Mouse (Mus musculus) midbrain, postnatal 0 days (tissue): ENCODE results near the gene Mmrn1. TPM values are rescaled to one million over a fixed set of nuclear protein-coding genes. Genes with fewer than 3 reads are reported as not detected.

Experiments used
- ATAC-seq: fragments of 200-750 bp; cut with Nextera tagmentation; 2 replicates; pipeline ENCODE4 v1.8.0; 2017; ENCODE audit warnings: moderate number of reproducible peaks, mild to moderate bottlenecking, moderate TSS enrichment, moderate library complexity; ENCODE audit not compliant: low FRiP score
- DNase-seq: peaks from one replicate; pipeline ENCODE4 v3.0.0-alpha.2; 2015; ENCODE audit warnings: low spot score
- H3K27ac ChIP-seq: fragments of 300-500 bp; sonication (generic); 2 replicates; pipeline ENCODE4 v1.5.1; 2014; ENCODE audit warnings: low read depth, mild to moderate bottlenecking, low read length, mixed read lengths
- H3K27me3 ChIP-seq: fragments of 300-500 bp; sonication (generic); 2 replicates; pipeline ENCODE4 v1.6.1; 2014; ENCODE audit warnings: low read length, control low read depth, mixed read lengths; ENCODE audit not compliant: insufficient read depth
- H3K36me3 ChIP-seq: fragments of 300-500 bp; sonication (generic); 2 replicates; pipeline ENCODE4 v1.6.1; 2014; ENCODE audit warnings: low read length, control low read depth, mixed read lengths; ENCODE audit not compliant: insufficient read depth
- H3K4me1 ChIP-seq: fragments of 300-500 bp; sonication (generic); 2 replicates; pipeline ENCODE4 v1.6.1; 2014; ENCODE audit warnings: mild to moderate bottlenecking, control low read depth, antibody characterized with exemption, low read length, mixed read lengths; ENCODE audit not compliant: insufficient read depth
- H3K4me2 ChIP-seq: fragments of 300-500 bp; sonication (generic); 2 replicates; pipeline ENCODE4 v1.6.1; 2014; ENCODE audit warnings: low read depth, mild to moderate bottlenecking, low read length, mixed read lengths; ENCODE audit not compliant: poor library complexity, severe bottlenecking
- H3K4me3 ChIP-seq: fragments of 300-500 bp; sonication (generic); 2 replicates; pipeline ENCODE4 v1.5.1; 2014; ENCODE audit warnings: low read depth, mild to moderate bottlenecking, low read length, moderate library complexity
- H3K9ac ChIP-seq: fragments of 300-500 bp; sonication (generic); replicated peaks from 2 replicates; pipeline ENCODE4 v1.6.1; 2014; ENCODE audit warnings: mild to moderate bottlenecking, low read length, moderate library complexity, mixed read lengths; ENCODE audit not compliant: poor library complexity, severe bottlenecking
- H3K9me3 ChIP-seq: fragments of 300-500 bp; sonication (generic); 2 replicates; pipeline ENCODE4 v1.6.1; 2016; ENCODE audit warnings: low read length, control low read depth
- CTCF ChIP-seq: IDR thresholded peaks from 2 replicates; pipeline ENCODE4 v1.5.1; 2016; ENCODE audit warnings: antibody characterized with exemption, mild to moderate bottlenecking
- WGBS: fragments of 180-500 bp; shearing (Covaris S2); extraction: QIAGEN DNeasy Blood & Tissue Kit; methylation state at CpG from one replicate; pipeline ENCODE4 v1.1.7; 2014; 5-methylcytosine and 5-hydroxymethylcytosine counted together
- polyA plus RNA-seq: library from polyadenylated mRNA; unstranded; fragments of >200 nt; fragmentation: Nextera tagmentation; extraction: Ambion mirVana; gene quantifications from 2 replicates; pipeline ENCODE4 v1.2.1, GENCODE M21; 2015
- total RNA-seq: library from RNA; depleted of rRNA; stranded (reverse); fragments of >200 nt; gene quantifications from 2 replicates; pipeline ENCODE4 v1.2.3, GENCODE M21; 2014

The Mmrn1 gene
- total and polyA plus RNA-seq, 2 experiments from 2014 or later: 1.0 to 1.5 TPM

DNA sequence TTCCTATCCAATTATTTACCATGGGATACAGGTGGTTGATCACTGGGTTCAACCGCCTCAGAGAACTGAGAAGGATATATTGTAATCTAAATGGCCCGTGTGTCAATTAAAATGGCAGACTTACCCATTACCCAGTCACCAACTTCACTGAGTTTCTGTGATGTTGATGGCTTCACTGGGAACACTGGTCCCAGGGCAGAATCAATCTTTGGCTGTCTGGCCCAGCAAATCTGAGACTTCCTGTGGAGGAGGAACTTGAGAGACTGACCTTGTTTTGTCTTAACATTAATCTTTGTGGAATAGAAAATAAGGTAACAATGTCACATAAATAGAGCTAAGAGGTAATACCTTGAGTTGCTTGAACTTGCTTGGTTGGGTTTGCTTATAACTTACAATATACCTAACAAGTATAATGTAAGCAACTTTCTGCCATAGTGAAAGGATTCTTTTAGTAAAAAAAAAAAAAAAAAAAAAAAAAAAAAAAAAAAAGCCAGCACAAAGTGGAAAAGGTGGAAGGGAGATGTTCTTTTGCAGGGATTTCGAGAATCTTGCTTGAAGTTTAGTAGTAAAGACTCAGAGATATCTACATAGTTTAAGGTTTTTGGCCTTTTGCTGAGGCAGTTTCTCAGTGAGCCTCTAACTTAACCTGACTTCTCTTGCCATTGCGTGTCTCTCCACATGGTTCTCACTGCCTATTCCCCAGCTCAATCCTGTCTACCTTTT is 68.8 kb downstream of the Mmrn1 start:
- Histone ChIP-seq H3K36me3 (no peaks in the 10 kb centered on the region), H3K27ac (no peak overlapping the region), H3K4me2 (no peak overlapping the region), H3K4me3 (no peak overlapping the region), H3K27me3 (no peaks in the 10 kb centered on the region), H3K4me1 (no peaks in the 10 kb centered on the region), H3K9me3 (no peaks in the 10 kb centered on the region), H3K9ac (no peak overlapping the region)
- DNase-seq (no peak), ATAC-seq (no peak)
- TF ChIP-seq CTCF: no peak
- 73% methylated on average over 4 of the region's 4 CpGs for WGBS

DNA sequence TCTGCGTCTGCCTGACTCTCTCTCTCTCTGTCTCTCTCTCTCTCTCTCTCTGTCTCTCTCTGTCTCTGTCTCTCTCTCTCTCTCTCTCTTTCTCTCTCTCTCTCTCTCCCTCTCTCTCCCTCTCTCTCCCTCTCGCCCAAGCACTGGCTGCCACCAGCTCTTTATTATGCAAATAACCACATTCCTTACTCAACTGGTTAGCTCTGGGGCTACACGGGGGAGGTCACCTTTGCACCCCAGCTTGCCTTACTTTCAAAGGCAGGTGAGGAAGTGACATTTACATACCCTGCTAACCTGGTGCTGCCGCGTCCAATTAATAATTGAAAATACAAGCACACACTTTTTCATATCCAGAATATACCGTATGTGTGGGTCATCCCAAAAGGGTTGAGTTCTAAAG is 69.3 kb downstream of the Mmrn1 start:
- TF ChIP-seq CTCF: no peak
- H3K27ac ChIP-seq: no peak overlapping the region
- no peaks in the 10 kb centered on the region for H3K27me3 ChIP-seq
- no peaks in the 10 kb centered on the region for H3K9me3 ChIP-seq
- H3K9ac ChIP-seq: no peak overlapping the region
- no peaks in the 10 kb centered on the region for H3K36me3 ChIP-seq
- ATAC-seq: no peak
- WGBS: 18% methylated on average over 6 of the region's 6 CpGs
- peak overlapping the region; percentile 35 for H3K4me2 ChIP-seq
- no peaks in the 10 kb centered on the region for H3K4me1 ChIP-seq
- no peak for DNase-seq
- H3K4me3 ChIP-seq: no peak overlapping the region

- Histone ChIP-seq H3K4me3 (no peak overlapping the region), H3K27ac (no peak overlapping the region), H3K4me1 (no peaks in the 10 kb centered on the region), H3K9ac (no peak overlapping the region), H3K27me3 (no peaks in the 10 kb centered on the region), H3K36me3 (no peaks in the 10 kb centered on the region), H3K9me3 (no peaks in the 10 kb centered on the region), H3K4me2 (peak overlapping the region; percentile 35)
- WGBS: 36% methylated on average over 10 of the region's 10 CpGs
- DNase-seq (no peak), ATAC-seq (no peak)
- no peak for TF ChIP-seq CTCF
These were observed 69.7 kb downstream of the Mmrn1 start for GRCm38 (mm10) chr6:60994521-60994920.

GRCm38 (mm10) chr6:60995596-60995995 is 70.8 kb downstream of the Mmrn1 start:
- no peak for TF ChIP-seq CTCF
- DNase-seq: no peak
- no peak overlapping the region for H3K9ac ChIP-seq
- H3K27me3 ChIP-seq: no peaks in the 10 kb centered on the region
- no peak overlapping the region for H3K4me2 ChIP-seq
- H3K27ac ChIP-seq: no peak overlapping the region
- 41% methylated on average over 6 of the region's 6 CpGs for whole genome bisulfite sequencing
- no peaks in the 10 kb centered on the region for H3K9me3 ChIP-seq
- no peak for ATAC-seq
- no peaks in the 10 kb centered on the region for H3K4me1 ChIP-seq
- H3K4me3 ChIP-seq: no peak overlapping the region
- no peaks in the 10 kb centered on the region for H3K36me3 ChIP-seq

DNA sequence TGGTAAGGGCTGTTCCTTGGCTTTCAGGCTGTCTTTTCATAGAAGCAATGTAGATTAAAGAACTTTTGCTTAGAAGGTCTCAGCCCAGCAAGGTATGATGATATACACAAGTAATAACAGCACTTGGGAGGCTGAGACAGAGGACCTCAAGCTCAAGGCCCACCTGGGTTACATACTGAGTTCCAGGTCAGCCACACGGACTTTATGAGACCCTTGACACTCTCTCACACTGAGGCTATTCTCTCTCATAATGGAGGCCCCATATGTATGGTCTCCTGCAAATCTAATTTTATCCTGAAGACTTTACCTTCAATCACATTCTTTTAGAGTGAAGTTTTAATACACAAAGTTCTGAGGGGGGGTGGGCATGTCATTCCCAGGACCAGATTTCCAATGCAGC is 71.6 kb downstream of the Mmrn1 start:
- Histone ChIP-seq H3K27me3 (no peaks in the 10 kb centered on the region), H3K4me2 (no peak overlapping the region), H3K27ac (no peak overlapping the region), H3K9me3 (no peaks in the 10 kb centered on the region), H3K9ac (no peak overlapping the region), H3K4me3 (no peak overlapping the region), H3K4me1 (no peaks in the 10 kb centered on the region), H3K36me3 (no peaks in the 10 kb centered on the region)
- no peak for TF ChIP-seq CTCF
- ATAC-seq (no peak), DNase-seq (no peak)
- WGBS: 76% methylated on average over 1 of the region's 1 CpGs

DNA sequence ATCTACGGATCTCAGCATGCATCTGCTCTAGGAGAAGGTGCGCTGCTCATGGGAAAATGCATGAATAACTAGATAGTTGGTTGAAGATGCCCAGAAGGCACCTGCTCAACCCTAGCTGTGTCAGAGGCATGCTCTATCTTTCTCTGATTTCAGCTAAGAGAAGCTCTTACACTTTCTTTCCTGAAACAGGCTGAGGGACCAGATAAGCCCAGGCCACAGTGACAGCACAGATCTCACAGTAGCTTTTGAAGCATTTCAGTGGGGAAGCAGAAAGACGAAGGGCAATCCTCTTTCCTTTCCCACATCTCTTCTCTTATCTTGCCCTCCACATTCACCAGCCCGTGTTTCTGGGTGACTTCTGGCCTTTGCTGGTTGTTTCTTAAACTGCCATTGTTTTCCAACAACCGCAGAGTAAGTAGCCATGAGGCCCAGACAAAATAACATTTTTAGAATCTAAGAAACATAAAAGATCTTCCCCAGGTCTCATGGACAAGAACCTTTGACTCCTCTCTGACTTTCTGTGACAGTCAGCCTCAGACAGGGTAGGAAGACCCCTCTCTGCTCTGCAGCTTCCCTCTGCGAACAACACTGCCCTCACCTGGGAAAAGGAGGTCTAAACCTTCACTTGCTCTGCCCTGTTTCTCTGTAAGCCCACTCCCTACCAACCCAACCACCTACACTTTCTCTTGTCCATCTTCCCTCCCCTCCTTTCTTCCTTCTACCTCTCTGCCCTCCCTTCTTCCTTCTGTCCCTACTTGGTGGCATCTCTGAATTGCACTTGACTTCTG is 76.4 kb downstream of the Mmrn1 start:
- WGBS: 81% methylated on average over 6 of the region's 6 CpGs
- no peak overlapping the region for H3K9ac ChIP-seq
- no peak overlapping the region for H3K4me3 ChIP-seq
- no peaks in the 10 kb centered on the region for H3K27me3 ChIP-seq
- no peak overlapping the region for H3K4me2 ChIP-seq
- H3K27ac ChIP-seq: no peak overlapping the region
- H3K36me3 ChIP-seq: no peaks in the 10 kb centered on the region
- DNase-seq (no peak), ATAC-seq (no peak)
- H3K4me1 ChIP-seq: no peaks in the 10 kb centered on the region
- TF ChIP-seq CTCF: no peak
- no peaks in the 10 kb centered on the region for H3K9me3 ChIP-seq
